Mouse (Mus musculus) gastrocnemius, postnatal 4 days (tissue): Measurements from ENCODE around the gene Adarb1. TPM values are rescaled to one million over a fixed set of nuclear protein-coding genes. Genes with fewer than 3 reads are reported as not detected.

Source experiments
- DNase-seq, 2 experiments: peaks; one replicate each; pipeline ENCODE4 v3.0.0; 2021 to 2022; ENCODE audit warnings: low spot score in 2 of 2, mixed read lengths in 2 of 2
- long read RNA-seq, 2 experiments: library from polyadenylated mRNA; stranded (forward); transcript quantifications; one replicate each; pipeline ENCODE4 v2.0.0; 2021
- total RNA-seq, 2 experiments: library from RNA; stranded (reverse); gene quantifications; 2 replicates each; pipeline ENCODE4 v1.2.3; 2021

Gene Adarb1
- 10 to 100 TPM in 1 of 2 experiments, 1 to 10 TPM in 1; 9.7 to 11.4 TPM for total RNA-seq
- long read RNA-seq, experiment 1, partial matches to known transcripts, result 0 of 1 reads
- long read RNA-seq, experiment 1, other reads (novel, unspliced or antisense), result 1 of 1 reads
- long read RNA-seq, experiment 2, full-length matches to known transcripts, result 3 of 9 reads
- long read RNA-seq, experiment 2, partial matches to known transcripts, result 1 of 9 reads
- long read RNA-seq, experiment 2, other reads (novel, unspliced or antisense), result 5 of 9 reads

DNA sequence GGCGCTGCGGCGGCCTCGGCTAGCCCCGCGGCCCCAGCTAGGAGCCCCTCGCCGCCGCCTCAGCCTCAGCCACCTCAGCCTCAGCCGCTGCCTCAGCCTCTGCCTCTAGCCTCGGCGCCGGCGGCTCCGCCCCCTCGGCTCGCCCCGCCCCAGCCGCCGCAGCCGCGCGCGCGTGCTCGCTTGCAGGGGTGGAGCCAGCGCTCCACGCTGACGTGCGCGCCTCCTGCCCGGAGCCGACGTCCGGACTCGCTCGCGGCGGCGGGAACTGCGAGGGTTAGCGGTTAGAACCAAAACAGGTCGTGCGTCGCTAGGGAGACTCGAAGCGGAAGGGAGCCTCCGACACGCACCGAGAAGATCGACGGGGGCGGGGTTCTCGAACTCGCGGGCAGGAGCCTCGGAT, at the start of gene Adarb1:
Gene Adarb1 (minus strand): TSS at position 133 of the 400 bp plus-strand sequence.
- peak; percentile 87 for DNase-seq

DNA sequence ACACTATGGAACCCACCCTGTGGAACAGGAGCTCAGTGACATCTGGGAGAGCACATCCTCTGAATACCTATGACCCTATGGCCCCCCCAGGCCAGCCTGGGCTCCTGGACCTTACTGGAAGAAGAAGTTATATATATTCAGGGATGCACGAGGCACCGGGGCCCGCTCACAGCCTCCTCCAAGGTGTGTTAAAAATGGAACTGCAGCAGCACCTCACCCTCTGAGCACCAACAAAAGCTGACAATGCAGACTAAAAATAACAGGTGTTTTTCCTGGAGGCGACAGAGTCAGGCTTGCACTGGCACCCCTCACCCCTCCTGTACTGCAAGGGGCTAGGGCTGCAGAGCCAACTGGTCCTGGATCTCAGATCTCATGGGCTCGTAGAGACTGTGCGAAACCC, 49.3 kb upstream of the Adarb1 start:
- DNase-seq, result no peak

DNA sequence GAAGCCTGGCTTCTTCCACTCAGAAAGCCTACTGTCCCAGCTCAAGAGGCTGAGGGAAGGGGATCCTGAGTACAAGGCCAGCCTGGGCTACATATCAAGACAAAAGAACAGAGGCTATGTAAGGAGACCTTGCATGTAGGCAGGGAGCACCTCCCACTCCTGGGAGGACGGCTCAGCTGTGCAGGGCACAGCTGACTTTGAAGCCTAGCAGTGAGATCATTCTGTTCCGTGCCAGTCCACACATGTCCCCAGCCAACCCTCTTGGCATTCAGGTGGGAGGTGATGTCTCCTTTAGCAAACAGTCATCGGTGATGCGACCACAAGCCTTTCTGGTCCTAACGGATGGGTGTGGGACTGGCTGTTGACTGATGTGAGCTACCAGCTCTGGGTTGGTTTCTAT, 47.8 kb upstream of the Adarb1 start:
- DNase-seq, result no peak

DNA sequence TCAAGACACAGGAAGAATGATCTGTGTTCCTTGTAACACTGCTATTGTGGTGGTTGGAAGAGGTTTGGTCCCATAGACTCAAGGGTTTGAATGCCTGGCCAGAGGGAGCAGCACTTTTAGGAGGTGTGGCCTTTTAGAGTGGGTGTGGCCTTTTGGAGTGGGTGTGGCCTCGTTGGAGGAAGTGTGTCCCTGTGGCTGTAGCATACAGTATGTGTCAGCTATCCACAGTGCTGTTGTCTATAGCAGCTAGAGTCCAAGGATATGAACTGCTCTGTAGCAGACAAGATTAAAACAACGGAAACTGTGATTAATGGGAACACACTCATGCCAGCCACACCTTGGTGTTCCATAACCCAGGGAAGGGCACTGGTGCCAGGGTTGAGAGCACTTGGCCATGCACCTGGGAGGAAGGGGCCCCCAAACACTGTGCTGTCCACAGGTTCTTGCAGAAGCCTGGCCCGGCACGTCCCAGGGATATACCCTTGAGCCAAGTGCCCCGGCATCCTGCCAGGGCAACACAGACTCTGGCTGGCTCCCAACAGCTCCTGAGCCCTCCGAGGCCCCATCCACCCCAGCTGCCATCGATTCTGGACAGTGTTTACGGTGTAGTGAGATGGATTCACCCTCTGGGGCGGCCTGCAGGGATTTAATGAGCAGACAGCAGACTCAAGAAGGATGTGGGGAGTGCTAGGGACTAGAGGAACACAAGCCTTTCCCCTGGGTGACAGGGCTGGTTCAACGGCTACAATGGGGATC, 46.3 kb upstream of the Adarb1 start:
- peak; percentile 46 to 70 for DNase-seq

- no peak for DNase-seq
Measured at GRCm38 (mm10) chr10:77461161-77461560, 43.1 kb upstream of the Adarb1 start.

DNA sequence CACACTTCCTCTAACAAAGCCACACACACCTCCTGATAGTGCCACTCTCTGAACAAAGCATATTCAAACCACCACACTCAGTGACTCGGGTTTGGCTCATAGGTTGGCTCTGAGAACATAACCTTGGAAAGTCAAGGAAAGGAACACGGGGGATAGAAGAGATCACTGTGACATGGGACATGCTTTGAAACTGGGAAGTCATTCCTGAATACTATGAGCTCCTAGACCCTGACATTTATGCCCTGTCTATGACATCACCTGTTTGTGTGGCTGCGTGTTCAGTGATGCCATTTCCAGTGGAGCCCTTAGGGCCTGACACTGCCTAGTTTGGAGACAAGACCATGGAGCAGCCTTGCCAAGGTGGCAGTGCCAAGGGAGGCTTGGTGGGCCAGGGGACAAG, 39.6 kb upstream of the Adarb1 start:
- no peak for DNase-seq

GRCm38 (mm10) chr10:77456507-77456906, 38.4 kb upstream of the Adarb1 start:
- no peak for DNase-seq

DNA sequence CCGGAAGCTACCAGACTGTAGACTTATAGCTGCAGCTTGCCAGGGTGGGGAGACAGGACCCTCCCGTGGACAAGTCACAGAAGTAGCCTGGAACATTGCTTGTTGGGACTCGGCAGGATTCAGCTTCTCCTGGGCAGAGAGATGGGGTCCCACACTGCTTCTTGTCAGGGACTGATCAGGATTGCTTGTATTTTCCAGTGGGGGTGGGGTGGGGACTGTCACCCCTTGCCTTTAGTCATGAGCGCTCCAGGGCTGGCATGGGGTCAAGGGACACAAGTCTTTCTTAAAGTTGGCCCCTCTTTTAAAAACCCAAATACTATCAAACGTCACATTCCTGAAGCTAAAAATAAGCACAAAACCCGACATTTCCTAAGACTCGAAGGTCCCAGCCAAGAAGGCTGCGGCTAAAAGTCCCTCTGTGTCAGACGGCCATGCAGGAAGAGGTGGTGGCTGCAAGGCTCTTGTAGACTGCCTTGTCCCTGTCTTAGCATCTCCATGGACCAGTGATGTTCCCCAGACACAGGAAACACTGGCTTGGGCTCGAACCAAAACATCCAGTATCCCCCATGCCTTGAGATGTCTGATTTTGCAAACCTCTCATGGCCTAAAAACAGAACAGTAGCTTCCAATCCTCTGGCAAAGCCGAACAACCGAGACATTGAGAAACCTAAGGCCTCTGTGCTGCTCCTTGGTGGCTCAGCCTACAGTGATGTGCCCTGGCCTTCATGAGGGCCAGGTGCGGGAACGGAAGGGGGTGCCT, 37.4 kb upstream of the Adarb1 start:
- DNase-seq, result no peak

DNA sequence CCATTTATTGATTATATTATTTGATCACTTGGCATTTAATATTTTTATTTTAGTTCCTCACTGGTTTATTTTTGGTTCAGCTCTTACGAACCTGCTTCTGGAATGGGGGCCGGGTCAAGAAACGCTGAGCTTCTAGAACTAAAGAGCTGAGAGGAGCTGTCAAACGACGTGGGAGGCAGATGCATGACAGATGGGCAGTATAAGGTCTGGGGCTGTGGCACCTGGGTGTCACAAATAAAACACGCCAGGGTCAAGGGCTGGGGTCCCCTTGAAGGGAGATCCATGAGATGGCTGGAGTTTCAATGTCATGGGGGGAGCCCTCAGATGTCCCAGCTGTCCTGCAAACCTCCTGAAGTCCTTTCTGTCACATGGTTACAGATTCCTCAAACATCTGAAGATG, 36.7 kb upstream of the Adarb1 start:
- no peak for DNase-seq

DNA sequence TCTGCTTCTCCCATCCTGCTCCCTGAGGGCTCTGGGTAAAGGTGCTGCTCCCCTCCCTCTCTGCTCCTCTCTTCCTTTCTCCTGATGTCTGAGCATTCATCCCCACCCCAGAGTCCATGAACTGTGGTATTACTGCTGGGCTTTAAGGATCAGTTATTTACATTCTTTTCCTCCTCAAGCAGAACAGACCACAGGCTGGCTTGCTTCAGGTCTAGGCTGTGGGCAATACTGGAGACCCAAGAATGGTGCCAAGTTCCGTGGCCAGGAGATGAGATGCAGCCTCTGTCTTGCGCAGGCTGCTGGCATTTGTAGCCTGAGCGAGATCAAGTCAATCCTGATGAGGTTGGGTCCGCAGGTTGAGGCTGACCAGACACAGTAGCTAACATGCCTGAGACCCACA, 33.8 kb upstream of the Adarb1 start:
- no peak for DNase-seq

GRCm38 (mm10) chr10:77450159-77450464, 32.0 kb upstream of the Adarb1 start:
- no peak for DNase-seq

DNA sequence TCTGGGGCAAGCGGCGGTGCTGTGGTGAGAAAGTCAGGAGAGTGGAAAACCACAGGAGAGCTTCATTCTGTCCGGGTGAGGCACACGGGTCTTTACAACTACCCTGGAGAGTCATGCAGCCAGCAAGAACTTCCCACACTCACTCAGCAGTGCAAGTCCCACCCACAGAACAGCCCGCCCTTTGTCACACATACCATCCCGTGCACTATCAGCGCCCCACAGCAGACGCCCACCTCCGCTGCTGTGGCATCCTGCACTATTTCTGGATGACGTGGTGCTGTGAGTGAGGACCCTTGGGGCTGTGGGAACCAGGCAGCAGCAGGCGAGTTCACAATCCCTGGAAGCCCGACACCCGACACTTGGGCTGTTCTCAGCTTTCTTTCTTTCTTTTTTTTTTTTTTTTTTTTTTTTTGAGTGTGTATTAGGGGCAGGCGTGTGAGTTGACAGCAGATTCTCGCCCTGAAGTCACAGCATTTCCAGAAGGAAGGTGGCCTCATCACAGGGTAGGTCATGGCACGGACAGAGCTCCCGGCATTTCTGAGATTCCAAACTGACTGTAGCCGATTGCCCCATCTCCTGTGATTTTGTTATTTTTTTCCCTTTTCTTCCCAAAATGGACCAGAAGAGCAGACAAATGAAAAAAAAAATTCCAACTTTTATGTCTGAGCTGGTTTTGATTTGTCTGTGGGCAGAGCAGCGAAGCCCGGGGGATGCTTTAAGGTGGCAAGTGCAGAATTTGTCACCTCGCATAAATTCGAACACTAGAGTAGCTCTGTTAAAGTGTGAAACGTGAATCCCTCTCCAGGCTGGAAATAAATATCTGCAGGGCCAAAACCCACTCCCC, 31.5 kb upstream of the Adarb1 start:
- no peak for DNase-seq

DNA sequence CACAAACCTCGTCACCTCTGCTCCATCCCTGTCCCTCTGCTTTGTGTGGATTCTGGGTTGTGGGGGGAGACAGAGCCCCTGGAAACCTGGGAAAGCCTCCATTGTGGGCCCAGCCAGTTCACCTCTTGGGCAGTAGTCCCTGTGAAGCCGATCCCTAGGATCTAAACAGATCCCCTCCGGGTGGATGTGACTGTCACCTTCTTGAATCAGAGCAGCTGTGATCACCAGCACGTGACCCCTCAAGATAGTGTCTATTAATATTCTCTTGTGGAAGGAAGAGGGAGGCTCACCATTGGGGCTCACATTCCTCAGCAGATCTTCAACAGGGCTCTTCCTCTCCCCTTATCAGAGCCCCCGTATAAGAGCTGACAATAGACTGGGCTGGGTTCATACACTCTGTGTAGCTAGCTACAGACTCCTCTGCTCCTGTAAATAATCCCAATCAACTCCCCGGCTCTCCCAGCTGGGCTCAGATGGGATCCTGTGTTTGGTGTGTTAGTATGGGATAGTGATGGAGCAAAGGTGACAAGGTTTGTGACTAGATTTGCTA, 30.7 kb upstream of the Adarb1 start:
- DNase-seq, result no peak

DNA sequence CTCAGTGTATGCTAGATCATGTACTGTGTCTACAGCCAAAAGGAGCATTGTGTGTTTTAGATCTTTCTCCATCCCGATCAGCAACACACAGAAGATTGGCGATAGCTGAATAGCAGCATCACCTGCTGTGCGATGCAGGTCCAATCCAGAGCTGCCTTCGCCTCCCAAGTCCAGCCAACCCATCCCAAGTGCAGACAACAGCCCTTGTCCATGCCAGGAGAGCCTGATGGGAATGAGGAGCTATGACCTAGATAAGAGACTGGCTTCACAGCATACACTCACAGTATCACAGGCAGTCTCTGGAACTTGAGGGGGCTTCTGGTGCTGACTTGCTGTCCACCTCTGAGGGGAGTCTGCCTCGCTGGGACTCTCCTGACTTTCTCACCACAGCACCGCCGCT, 30.1 kb upstream of the Adarb1 start:
- DNase-seq, result no peak

DNA sequence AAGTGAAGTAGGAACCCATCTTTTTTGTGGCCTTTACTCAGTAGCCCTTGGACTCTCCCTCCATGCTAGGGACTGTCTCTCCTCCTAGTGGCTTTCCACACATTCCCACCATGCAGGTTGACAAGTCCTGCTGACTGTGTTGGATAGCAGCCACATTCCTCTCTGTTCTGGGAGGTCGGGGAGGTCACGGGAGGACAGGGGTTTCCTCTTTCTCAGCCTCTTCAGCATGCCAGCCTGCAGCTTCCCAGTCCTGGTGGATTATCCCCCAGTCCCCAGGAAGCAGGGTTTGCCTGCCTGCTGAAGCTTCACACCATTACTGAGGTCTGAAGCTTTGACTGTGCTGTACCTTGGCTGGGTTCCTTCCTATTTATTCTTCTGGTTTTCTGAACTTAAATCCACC, 29.7 kb upstream of the Adarb1 start:
- no peak for DNase-seq

GRCm38 (mm10) chr10:77442250-77442649, 24.2 kb upstream of the Adarb1 start:
- no peak for DNase-seq

DNA sequence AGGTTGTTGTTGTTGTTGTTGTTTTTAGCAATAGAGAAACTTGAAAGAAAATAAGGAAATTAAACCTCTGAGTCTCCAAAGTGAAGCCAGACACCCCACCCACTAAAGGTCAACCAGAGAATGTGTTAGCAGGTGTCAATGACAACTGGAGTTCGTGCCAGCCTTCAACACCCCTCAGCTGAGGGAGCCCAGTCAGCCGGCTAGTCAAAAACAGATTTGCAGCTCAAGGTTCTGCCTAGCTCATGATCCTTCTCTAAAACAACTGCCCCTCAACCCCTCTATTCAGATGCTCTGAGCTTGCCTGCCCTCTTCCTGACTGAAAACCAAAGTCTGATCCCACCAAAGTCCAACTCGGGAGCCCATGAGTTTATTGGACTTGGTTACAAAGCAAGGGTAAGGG, 23.7 kb upstream of the Adarb1 start:
- DNase-seq, result no peak

DNA sequence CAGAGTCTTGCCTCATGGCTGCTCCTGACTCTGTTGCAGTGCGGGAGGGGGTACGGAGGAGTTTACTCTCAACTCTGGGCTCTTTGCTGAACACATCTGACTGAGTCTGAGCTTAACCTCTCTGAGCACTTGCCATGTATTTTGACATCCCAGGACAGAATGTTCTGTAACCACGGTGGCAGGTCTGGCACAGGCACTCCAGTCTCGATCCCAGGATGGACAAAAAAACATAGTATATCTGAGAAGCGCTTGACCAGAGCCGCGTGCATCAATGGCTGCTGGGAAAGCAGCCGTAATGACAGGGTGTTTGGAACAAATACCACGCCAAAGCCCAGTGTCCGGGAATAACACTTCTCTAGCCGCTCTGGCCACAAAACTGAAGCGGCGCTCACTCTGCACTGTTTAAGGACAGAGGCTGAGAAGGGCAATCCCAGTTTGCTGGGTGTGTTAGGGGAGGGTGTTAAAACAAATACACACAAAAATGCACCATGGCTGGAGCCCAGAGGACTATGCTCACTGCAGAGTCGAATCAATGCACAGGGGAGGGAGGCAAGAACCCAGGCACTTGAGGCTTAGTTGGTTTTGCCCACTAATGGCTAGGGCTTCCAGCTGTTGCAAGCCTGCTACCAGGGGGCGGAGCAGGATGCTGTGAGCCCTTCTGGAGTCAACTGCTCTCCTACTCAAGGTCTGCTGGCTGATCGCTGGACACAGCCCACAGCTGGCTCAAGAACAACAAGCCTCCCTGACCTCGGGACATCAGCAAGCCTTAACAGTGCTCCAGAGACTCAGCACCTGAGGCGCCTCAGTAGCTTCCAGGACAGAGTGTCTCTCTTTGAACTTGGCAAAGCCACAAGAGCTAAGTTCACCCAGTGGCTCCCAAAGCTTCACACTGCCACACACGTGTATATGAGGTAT, 23.0 kb upstream of the Adarb1 start:
- peak in 1 of 2 experiments; percentile 41 for DNase-seq

DNA sequence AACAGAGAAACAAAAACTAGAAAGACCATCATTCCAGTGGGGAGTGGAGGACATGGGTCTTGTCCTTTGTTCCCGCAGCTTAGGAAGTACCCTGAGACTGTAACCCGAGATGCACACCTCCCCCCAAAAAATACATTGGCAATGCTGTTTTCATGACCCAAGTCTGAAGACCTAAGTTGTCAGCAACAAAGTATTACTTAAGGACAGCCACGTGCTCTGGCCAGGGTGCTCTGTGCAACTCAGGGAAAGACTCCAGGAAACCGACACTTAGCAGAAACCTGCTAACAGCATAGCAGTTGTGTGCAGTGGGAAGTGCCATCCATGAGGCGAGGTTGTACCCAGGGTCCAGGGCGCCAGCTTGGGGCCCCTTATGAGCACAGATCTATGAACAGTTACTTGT, 22.2 kb upstream of the Adarb1 start:
- no peak for DNase-seq

- DNase-seq, result no peak
Measured at GRCm38 (mm10) chr10:77439026-77439425, 21.0 kb upstream of the Adarb1 start.
